Mouse (Mus musculus): ENCODE data around the gene Cers4. TPM values are rescaled to one million over a fixed set of nuclear protein-coding genes. Genes with fewer than 3 reads are reported as not detected.

Gene Cers4
- polyA plus RNA-seq, 1 experiment from 2014 or later, result 58.8 TPM

- peak overlapping the region; percentile 78 for H3K27ac ChIP-seq (ENCODE audit: low read length)
- peaks cover 18% of the 10 kb centered on the region for H3K4me1 ChIP-seq (ENCODE audit: control insufficient read depth, insufficient read depth, low read length)
- ATAC-seq, result peak; percentile 74
- no peaks in the 10 kb centered on the region for H3K27me3 ChIP-seq (ENCODE audit: control insufficient read depth, insufficient read depth, low read depth, low read length)
- peak overlapping the region; percentile 71 for H3K4me2 ChIP-seq (ENCODE audit: low read length)
- H3K9ac ChIP-seq (ENCODE audit: low read depth, low read length), result peak overlapping the region; percentile 76
- H3K36me3 ChIP-seq (ENCODE audit: control insufficient read depth, insufficient read depth, low read length), result no peaks in the 10 kb centered on the region
- peak overlapping the region; percentile 54 for H3K4me3 ChIP-seq (ENCODE audit: low read depth, low read length)
- no peaks in the 10 kb centered on the region for H3K9me3 ChIP-seq (replicated peaks; ENCODE audit: control insufficient read depth, low read length, poor library complexity, severe bottlenecking)
- WGBS, result 7% methylated on average over 21 of the region's 21 CpGs
Measured at GRCm38 (mm10) chr8:4493686-4494440, 1.0 kb downstream of the Cers4 start.

- H3K4me2 ChIP-seq (ENCODE audit: low read length), result peak overlapping the region; percentile 71
- no peak for ATAC-seq
- H3K36me3 ChIP-seq (ENCODE audit: control insufficient read depth, insufficient read depth, low read length), result no peaks in the 10 kb centered on the region
- no peak overlapping the region for H3K4me3 ChIP-seq (ENCODE audit: low read depth, low read length)
- no peaks in the 10 kb centered on the region for H3K9me3 ChIP-seq (replicated peaks; ENCODE audit: control insufficient read depth, low read length, poor library complexity, severe bottlenecking)
- H3K27ac ChIP-seq (ENCODE audit: low read length), result no peak overlapping the region
- WGBS, result 72% methylated on average over 6 of the region's 6 CpGs
- no peaks in the 10 kb centered on the region for H3K27me3 ChIP-seq (ENCODE audit: control insufficient read depth, insufficient read depth, low read depth, low read length)
- peaks cover 18% of the 10 kb centered on the region for H3K4me1 ChIP-seq (ENCODE audit: control insufficient read depth, insufficient read depth, low read length)
- no peak overlapping the region; the same call in 1 of the 2 replicates for H3K9ac ChIP-seq (ENCODE audit: low read depth, low read length)
Measured at GRCm38 (mm10) chr8:4495976-4496375, 3.1 kb downstream of the Cers4 start.

- Histone ChIP-seq H3K27me3 (ENCODE audit: control insufficient read depth, insufficient read depth, low read depth, low read length) (no peaks in the 10 kb centered on the region), H3K4me2 (ENCODE audit: low read length) (no peak overlapping the region), H3K4me3 (ENCODE audit: low read depth, low read length) (no peak overlapping the region), H3K9ac (ENCODE audit: low read depth, low read length) (no peak overlapping the region), H3K27ac (ENCODE audit: low read length) (no peak overlapping the region), H3K9me3 (replicated peaks; ENCODE audit: control insufficient read depth, low read length, poor library complexity, severe bottlenecking) (no peaks in the 10 kb centered on the region), H3K36me3 (ENCODE audit: control insufficient read depth, insufficient read depth, low read length) (0 out of 2 replicates have a peak, but pooled peaks cover 4% of the 10 kb centered on the region), H3K4me1 (ENCODE audit: control insufficient read depth, insufficient read depth, low read length) (peaks cover 18% of the 10 kb centered on the region)
- ATAC-seq, result no peak
- 93% methylated on average over 1 of the region's 1 CpGs for WGBS
Measured at GRCm38 (mm10) chr8:4497610-4498009, 4.8 kb downstream of the Cers4 start.

- Histone ChIP-seq H3K4me2 (ENCODE audit: low read length) (no peak overlapping the region), H3K4me1 (ENCODE audit: control insufficient read depth, insufficient read depth, low read length) (no peaks in the 10 kb centered on the region), H3K9ac (ENCODE audit: low read depth, low read length) (no peak overlapping the region), H3K4me3 (ENCODE audit: low read depth, low read length) (no peak overlapping the region), H3K27ac (ENCODE audit: low read length) (no peak overlapping the region), H3K9me3 (replicated peaks; ENCODE audit: control insufficient read depth, low read length, poor library complexity, severe bottlenecking) (no peaks in the 10 kb centered on the region), H3K27me3 (ENCODE audit: control insufficient read depth, insufficient read depth, low read depth, low read length) (no peaks in the 10 kb centered on the region), H3K36me3 (ENCODE audit: control insufficient read depth, insufficient read depth, low read length) (0 out of 2 replicates have a peak, but pooled peaks cover 4% of the 10 kb centered on the region)
- WGBS, result 88% methylated on average over 1 of the region's 1 CpGs
- no peak for ATAC-seq
Measured at GRCm38 (mm10) chr8:4505364-4505763, 12.5 kb downstream of the Cers4 start.

- Histone ChIP-seq H3K27ac (ENCODE audit: low read length) (no peak overlapping the region), H3K9me3 (replicated peaks; ENCODE audit: control insufficient read depth, low read length, poor library complexity, severe bottlenecking) (no peaks in the 10 kb centered on the region), H3K27me3 (ENCODE audit: control insufficient read depth, insufficient read depth, low read depth, low read length) (no peaks in the 10 kb centered on the region), H3K9ac (ENCODE audit: low read depth, low read length) (no peak overlapping the region), H3K4me3 (ENCODE audit: low read depth, low read length) (no peak overlapping the region), H3K36me3 (ENCODE audit: control insufficient read depth, insufficient read depth, low read length) (no peaks in the 10 kb centered on the region), H3K4me2 (ENCODE audit: low read length) (no peak overlapping the region), H3K4me1 (ENCODE audit: control insufficient read depth, insufficient read depth, low read length) (peaks cover 8% of the 10 kb centered on the region; the same call in 1 of the 2 replicates)
- 90% methylated on average over 5 of the region's 5 CpGs for WGBS
- ATAC-seq, result no peak
Measured at GRCm38 (mm10) chr8:4507527-4507926, 14.7 kb downstream of the Cers4 start.

GRCm38 (mm10) chr8:4510824-4511223 lies 18.0 kb downstream of the Cers4 start:
- Histone ChIP-seq H3K4me2 (ENCODE audit: low read length) (no peak overlapping the region), H3K9ac (ENCODE audit: low read depth, low read length) (no peak overlapping the region), H3K27me3 (ENCODE audit: control insufficient read depth, insufficient read depth, low read depth, low read length) (no peaks in the 10 kb centered on the region), H3K27ac (ENCODE audit: low read length) (no peak overlapping the region), H3K4me1 (ENCODE audit: control insufficient read depth, insufficient read depth, low read length) (peaks cover 10% of the 10 kb centered on the region; the same call in 1 of the 2 replicates), H3K4me3 (ENCODE audit: low read depth, low read length) (no peak overlapping the region), H3K9me3 (replicated peaks; ENCODE audit: control insufficient read depth, low read length, poor library complexity, severe bottlenecking) (no peaks in the 10 kb centered on the region), H3K36me3 (ENCODE audit: control insufficient read depth, insufficient read depth, low read length) (no peaks in the 10 kb centered on the region)
- no peak for ATAC-seq
- WGBS, result 79% methylated on average over 4 of the region's 4 CpGs

- no peaks in the 10 kb centered on the region for H3K36me3 ChIP-seq (ENCODE audit: control insufficient read depth, insufficient read depth, low read length)
- WGBS, result 12% methylated on average over 2 of the region's 2 CpGs
- H3K27me3 ChIP-seq (ENCODE audit: control insufficient read depth, insufficient read depth, low read depth, low read length), result no peaks in the 10 kb centered on the region
- no peaks in the 10 kb centered on the region for H3K9me3 ChIP-seq (replicated peaks; ENCODE audit: control insufficient read depth, low read length, poor library complexity, severe bottlenecking)
- peaks cover 10% of the 10 kb centered on the region; the same call in 1 of the 2 replicates for H3K4me1 ChIP-seq (ENCODE audit: control insufficient read depth, insufficient read depth, low read length)
- H3K4me3 ChIP-seq (ENCODE audit: low read depth, low read length), result no peak overlapping the region
- ATAC-seq, result no peak
- H3K9ac ChIP-seq (ENCODE audit: low read depth, low read length), result no peak overlapping the region
- no peak overlapping the region for H3K27ac ChIP-seq (ENCODE audit: low read length)
- H3K4me2 ChIP-seq (ENCODE audit: low read length), result no peak overlapping the region
Measured at GRCm38 (mm10) chr8:4511429-4512115, 18.7 kb downstream of the Cers4 start.

GRCm38 (mm10) chr8:4512116-4512495 lies 19.3 kb downstream of the Cers4 start:
- peaks cover 10% of the 10 kb centered on the region; the same call in 1 of the 2 replicates for H3K4me1 ChIP-seq (ENCODE audit: control insufficient read depth, insufficient read depth, low read length)
- H3K4me3 ChIP-seq (ENCODE audit: low read depth, low read length), result no peak overlapping the region
- WGBS, result 9% methylated on average over 8 of the region's 8 CpGs
- no peaks in the 10 kb centered on the region for H3K27me3 ChIP-seq (ENCODE audit: control insufficient read depth, insufficient read depth, low read depth, low read length)
- H3K4me2 ChIP-seq (ENCODE audit: low read length), result no peak overlapping the region
- ATAC-seq, result peak; percentile 54
- H3K9me3 ChIP-seq (replicated peaks; ENCODE audit: control insufficient read depth, low read length, poor library complexity, severe bottlenecking), result no peaks in the 10 kb centered on the region
- no peak overlapping the region for H3K9ac ChIP-seq (ENCODE audit: low read depth, low read length)
- H3K36me3 ChIP-seq (ENCODE audit: control insufficient read depth, insufficient read depth, low read length), result peaks cover 2% of the 10 kb centered on the region; the same call in 1 of the 2 replicates
- H3K27ac ChIP-seq (ENCODE audit: low read length), result no peak overlapping the region

GRCm38 (mm10) chr8:4516162-4516561 lies 23.3 kb downstream of the Cers4 start:
- no peak overlapping the region for H3K4me2 ChIP-seq (ENCODE audit: low read length)
- H3K27me3 ChIP-seq (ENCODE audit: control insufficient read depth, insufficient read depth, low read depth, low read length), result no peaks in the 10 kb centered on the region
- WGBS, result 90% methylated on average over 2 of the region's 2 CpGs
- peaks cover 10% of the 10 kb centered on the region; the same call in 1 of the 2 replicates for H3K4me1 ChIP-seq (ENCODE audit: control insufficient read depth, insufficient read depth, low read length)
- no peak overlapping the region for H3K27ac ChIP-seq (ENCODE audit: low read length)
- no peaks in the 10 kb centered on the region for H3K9me3 ChIP-seq (replicated peaks; ENCODE audit: control insufficient read depth, low read length, poor library complexity, severe bottlenecking)
- 0 out of 2 replicates have a peak, but pooled peaks have one; percentile 43 for ATAC-seq
- no peak overlapping the region for H3K9ac ChIP-seq (ENCODE audit: low read depth, low read length)
- H3K36me3 ChIP-seq (ENCODE audit: control insufficient read depth, insufficient read depth, low read length), result peaks cover 28% of the 10 kb centered on the region
- no peak overlapping the region for H3K4me3 ChIP-seq (ENCODE audit: low read depth, low read length)

Data from midbrain, embryonic 16.5 days (tissue).